Mouse (Mus musculus) kidney, adult 2 months (tissue): ENCODE data around the gene Lrrc73. TPM values are rescaled to one million over a fixed set of nuclear protein-coding genes. Genes with fewer than 3 reads are reported as not detected.

ENCODE experiments used
- DNase-seq: peaks from one replicate; pipeline ENCODE4 v3.0.0; 2021
- H3K27ac ChIP-seq: fragments of 200-500 bp; 2 replicates; pipeline ENCODE4 v1.5.1; 2012; ENCODE audit warnings: low read depth, low read length, control low read depth, inconsistent platforms; ENCODE audit not compliant: insufficient read depth
- H3K27me3 ChIP-seq: fragments of 200-500 bp; replicated peaks from 2 replicates; pipeline ENCODE4 v1.6.1; 2012; ENCODE audit warnings: mild to moderate bottlenecking, moderate library complexity, low read length, inconsistent platforms; ENCODE audit not compliant: control insufficient read depth, insufficient read depth
- H3K36me3 ChIP-seq: fragments of 200-500 bp; 2 replicates; pipeline ENCODE4 v1.6.1; 2012; ENCODE audit warnings: mild to moderate bottlenecking, moderate library complexity, low read length, inconsistent platforms; ENCODE audit not compliant: control insufficient read depth, insufficient read depth
- H3K4me1 ChIP-seq: fragments of 200-500 bp; 2 replicates; pipeline ENCODE4 v1.6.1; 2011; ENCODE audit warnings: low read length; ENCODE audit not compliant: control insufficient read depth, insufficient read depth
- H3K4me3 ChIP-seq: fragments of 200-500 bp; 2 replicates; pipeline ENCODE4 v1.5.1; 2011; ENCODE audit warnings: mild to moderate bottlenecking, low read depth, low read length, control low read depth; ENCODE audit not compliant: insufficient read depth
- CTCF ChIP-seq: fragments of 200-500 bp; conservative IDR thresholded peaks from 2 replicates; pipeline ENCODE4 v1.5.1; 2011; ENCODE audit warnings: low read depth, mild to moderate bottlenecking, control low read depth, low read length, moderate library complexity, mixed read lengths; ENCODE audit not compliant: insufficient read depth, insufficient read length
- POLR2A ChIP-seq: fragments of 200-500 bp; IDR thresholded peaks from one replicate; pipeline ENCODE4 v1.6.1; 2011; ENCODE audit warnings: low read depth, low read length, control low read depth
- WGBS: fragments of 180-500 bp; shearing (Covaris S2); methylation state at CpG from one replicate; pipeline ENCODE4 v1.1.7; 2018; 5-methylcytosine and 5-hydroxymethylcytosine counted together
- polyA plus RNA-seq: library from polyadenylated mRNA; depleted of rRNA; stranded (reverse); fragments of >200 nt; gene quantifications from 2 replicates; pipeline ENCODE4 v1.2.3, GENCODE M21; 2012

Lrrc73 gene
- polyA plus RNA-seq, 1 experiment, result 1.1 TPM

GRCm38 (mm10) chr17:46285407-46285806 lies 32.1 kb downstream of the Lrrc73 start:
- whole genome bisulfite sequencing, result 66% methylated on average over 6 of the region's 6 CpGs
- TF ChIP-seq CTCF (no peak), POLR2A (no peak)
- Histone ChIP-seq H3K27ac (no peak overlapping the region), H3K4me1 (peaks cover 10% of the 10 kb centered on the region; the same call in 1 of the 2 replicates), H3K4me3 (no peak overlapping the region), H3K36me3 (no peaks in the 10 kb centered on the region), H3K27me3 (no peaks in the 10 kb centered on the region)
- no peak for DNase-seq

GRCm38 (mm10) chr17:46287678-46288095 lies 34.4 kb downstream of the Lrrc73 start:
- H3K27ac ChIP-seq, result no peak overlapping the region
- TF ChIP-seq CTCF (no peak), POLR2A (no peak)
- WGBS, result 42% methylated on average over 11 of the region's 11 CpGs

GRCm38 (mm10) chr17:46296601-46297000 lies 43.3 kb downstream of the Lrrc73 start:
- WGBS, result 35% methylated on average over 6 of the region's 6 CpGs
- 0 out of 2 replicates have a peak, but pooled peaks cover 3% of the 10 kb centered on the region for H3K4me1 ChIP-seq
- no peaks in the 10 kb centered on the region for H3K27me3 ChIP-seq
- H3K27ac ChIP-seq, result no peak overlapping the region
- no peak overlapping the region for H3K4me3 ChIP-seq
- TF ChIP-seq POLR2A (no peak), CTCF (no peak)
- no peak for DNase-seq
- no peaks in the 10 kb centered on the region for H3K36me3 ChIP-seq

More at GRCm38 (mm10) chr17:46287678-46288095, 34.4 kb downstream of the Lrrc73 start:
- no peaks in the 10 kb centered on the region for H3K27me3 ChIP-seq
- DNase-seq, result peak; percentile 85
- H3K4me1 ChIP-seq, result no peaks in the 10 kb centered on the region; the same call in 1 of the 2 replicates
- no peak overlapping the region for H3K4me3 ChIP-seq
- H3K36me3 ChIP-seq, result no peaks in the 10 kb centered on the region

GRCm38 (mm10) chr17:46297028-46297363 lies 43.7 kb downstream of the Lrrc73 start:
- Histone ChIP-seq H3K36me3 (no peaks in the 10 kb centered on the region), H3K27ac (no peak overlapping the region), H3K4me1 (0 out of 2 replicates have a peak, but pooled peaks cover 3% of the 10 kb centered on the region), H3K27me3 (no peaks in the 10 kb centered on the region), H3K4me3 (peak overlapping the region; percentile 42)
- no peak for DNase-seq
- 9% methylated on average over 6 of the region's 6 CpGs for WGBS
- TF ChIP-seq POLR2A (no peak), CTCF (no peak)

- 1% methylated on average over 81 of the region's 86 CpGs for WGBS
- TF ChIP-seq CTCF (no peak), POLR2A (no peak)
- Histone ChIP-seq H3K27me3 (no peaks in the 10 kb centered on the region), H3K4me1 (0 out of 2 replicates have a peak, but pooled peaks cover 3% of the 10 kb centered on the region), H3K36me3 (no peaks in the 10 kb centered on the region), H3K27ac (no peak within 1 kb of the TSS), H3K4me3 (peak within 1 kb of the TSS; percentile 42)
- no peak for DNase-seq
Observed at GRCm38 (mm10) chr17:46297364-46298219, 44.3 kb downstream of the Lrrc73 start, which contains the start of gene Dlk2. Dlk2 (plus strand) TSS chr17:46297421.

- no peaks in the 10 kb centered on the region for H3K27me3 ChIP-seq
- H3K36me3 ChIP-seq, result no peaks in the 10 kb centered on the region
- peak overlapping the region; percentile 42 for H3K4me3 ChIP-seq
- DNase-seq, result peak; percentile 82
- 0 out of 2 replicates have a peak, but pooled peaks cover 3% of the 10 kb centered on the region for H3K4me1 ChIP-seq
- TF ChIP-seq CTCF (peak; percentile 85), POLR2A (no peak)
- H3K27ac ChIP-seq, result no peak overlapping the region
- under 1% methylated on average over 48 of the region's 48 CpGs for WGBS
Observed at GRCm38 (mm10) chr17:46298220-46298913, 45.0 kb downstream of the Lrrc73 start.

GRCm38 (mm10) chr17:46301892-46302291 lies 48.6 kb downstream of the Lrrc73 start:
- H3K27me3 ChIP-seq, result no peaks in the 10 kb centered on the region
- no peak for TF ChIP-seq POLR2A
- WGBS, result 60% methylated on average over 12 of the region's 12 CpGs
- DNase-seq, result peak; percentile 21
- 0 out of 2 replicates have a peak, but pooled peaks cover 3% of the 10 kb centered on the region for H3K4me1 ChIP-seq
- H3K36me3 ChIP-seq, result no peaks in the 10 kb centered on the region
- no peak overlapping the region for H3K4me3 ChIP-seq
- no peak overlapping the region for H3K27ac ChIP-seq
